Mouse (Mus musculus): ENCODE measurements around the gene Shd. TPM values are rescaled to one million over a fixed set of nuclear protein-coding genes. Genes with fewer than 3 reads are reported as not detected.

Gene Shd
- polyA plus RNA-seq, 1 experiment from 2014 or later: 0.18 TPM

- H3K27ac ChIP-seq (ENCODE audit: low read length): peak overlapping the region; percentile 64
- peak; percentile 89 for ATAC-seq (ENCODE audit: low read depth)
- WGBS (ENCODE audit: insufficient replicate concordance): 1% methylated on average over 62 of the region's 62 CpGs
Observed at GRCm38 (mm10) chr17:56009088-56009961, 39.1 kb downstream of the Shd start.

DNA sequence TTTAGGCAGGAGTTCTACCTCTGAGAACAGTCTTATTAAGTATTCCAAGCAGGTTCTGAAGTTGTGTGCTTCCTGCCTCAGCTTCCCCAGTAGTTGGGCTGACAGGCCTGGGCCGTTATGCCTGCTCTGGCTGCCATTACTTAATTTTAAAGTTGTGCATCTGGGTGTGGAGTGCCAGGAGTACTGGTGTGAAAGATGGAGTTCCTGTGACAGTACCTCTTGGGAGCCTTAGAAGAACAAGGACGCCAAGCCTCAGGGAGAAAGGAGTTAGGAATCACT, 39.6 kb downstream of the Shd start:
- no peaks in the 10 kb centered on the region for H3K9me3 ChIP-seq (replicated peaks; ENCODE audit: control insufficient read depth, low read length)
- ATAC-seq (ENCODE audit: low read depth): no peak
- peaks cover 26% of the 10 kb centered on the region for H3K4me1 ChIP-seq (ENCODE audit: control insufficient read depth, low read depth, low read length)
- H3K9ac ChIP-seq (ENCODE audit: low read depth, low read length): peak overlapping the region; percentile 72
- peak overlapping the region; percentile 87 for H3K4me2 ChIP-seq (ENCODE audit: low read depth, low read length)
- peak overlapping the region; percentile 79 for H3K4me3 ChIP-seq (ENCODE audit: low read depth, low read length)
- H3K36me3 ChIP-seq (ENCODE audit: control insufficient read depth, insufficient read depth): no peaks in the 10 kb centered on the region
- H3K27me3 ChIP-seq (ENCODE audit: control insufficient read depth, insufficient read depth, low read depth, low read length): no peaks in the 10 kb centered on the region; the same call in 1 of the 2 replicates
- no peak overlapping the region for H3K27ac ChIP-seq (ENCODE audit: low read length)
- 50% methylated on average over 2 of the region's 2 CpGs for WGBS (ENCODE audit: insufficient replicate concordance)

More at GRCm38 (mm10) chr17:56009088-56009961, 39.1 kb downstream of the Shd start:
- H3K36me3 ChIP-seq (ENCODE audit: control insufficient read depth, insufficient read depth): no peaks in the 10 kb centered on the region
- H3K4me3 ChIP-seq (ENCODE audit: low read depth, low read length): peak overlapping the region; percentile 79
- peak overlapping the region; percentile 72 for H3K9ac ChIP-seq (ENCODE audit: low read depth, low read length)
- H3K4me1 ChIP-seq (ENCODE audit: control insufficient read depth, low read depth, low read length): peaks cover 26% of the 10 kb centered on the region
- peak overlapping the region; percentile 87 for H3K4me2 ChIP-seq (ENCODE audit: low read depth, low read length)
- no peaks in the 10 kb centered on the region; the same call in 1 of the 2 replicates for H3K27me3 ChIP-seq (ENCODE audit: control insufficient read depth, insufficient read depth, low read depth, low read length)
- no peaks in the 10 kb centered on the region for H3K9me3 ChIP-seq (replicated peaks; ENCODE audit: control insufficient read depth, low read length)

GRCm38 (mm10) chr17:56010255-56010654, 40.0 kb downstream of the Shd start:
- H3K36me3 ChIP-seq (ENCODE audit: control insufficient read depth, insufficient read depth): no peaks in the 10 kb centered on the region
- H3K9ac ChIP-seq (ENCODE audit: low read depth, low read length): no peak overlapping the region
- H3K27me3 ChIP-seq (ENCODE audit: control insufficient read depth, insufficient read depth, low read depth, low read length): no peaks in the 10 kb centered on the region; the same call in 1 of the 2 replicates
- H3K4me3 ChIP-seq (ENCODE audit: low read depth, low read length): peak overlapping the region; percentile 79; the same call in 1 of the 2 replicates
- ATAC-seq (ENCODE audit: low read depth): no peak
- H3K4me2 ChIP-seq (ENCODE audit: low read depth, low read length): peak overlapping the region; percentile 87
- WGBS (ENCODE audit: insufficient replicate concordance): 57% methylated on average over 14 of the region's 14 CpGs
- no peaks in the 10 kb centered on the region for H3K9me3 ChIP-seq (replicated peaks; ENCODE audit: control insufficient read depth, low read length)
- peaks cover 26% of the 10 kb centered on the region for H3K4me1 ChIP-seq (ENCODE audit: control insufficient read depth, low read depth, low read length)
- no peak overlapping the region for H3K27ac ChIP-seq (ENCODE audit: low read length)

DNA sequence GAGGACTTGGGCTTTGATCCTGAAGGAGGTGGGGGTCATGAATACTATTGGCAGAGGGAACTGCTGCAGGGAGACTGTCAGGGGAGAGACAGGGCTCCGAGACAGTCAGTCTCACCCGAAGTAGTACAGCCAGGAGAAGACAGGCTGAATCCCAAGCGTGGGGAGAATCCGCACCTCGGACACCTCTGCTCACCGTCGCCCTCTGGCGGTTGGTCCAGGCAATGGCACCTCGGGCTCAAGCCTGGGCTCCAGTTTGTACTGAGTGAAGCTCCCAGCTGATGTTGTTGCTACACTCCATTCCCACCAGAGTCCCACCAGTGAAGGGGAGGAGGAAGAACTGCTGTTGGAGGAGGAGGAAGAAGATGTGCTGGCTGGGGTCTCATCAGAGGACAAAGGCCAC, 40.4 kb downstream of the Shd start:
- ATAC-seq (ENCODE audit: low read depth): no peak
- Histone ChIP-seq H3K9me3 (replicated peaks; ENCODE audit: control insufficient read depth, low read length) (no peaks in the 10 kb centered on the region), H3K4me1 (ENCODE audit: control insufficient read depth, low read depth, low read length) (peaks cover 26% of the 10 kb centered on the region), H3K27ac (ENCODE audit: low read length) (no peak overlapping the region), H3K27me3 (ENCODE audit: control insufficient read depth, insufficient read depth, low read depth, low read length) (no peaks in the 10 kb centered on the region; the same call in 1 of the 2 replicates), H3K9ac (ENCODE audit: low read depth, low read length) (no peak overlapping the region), H3K4me2 (ENCODE audit: low read depth, low read length) (no peak overlapping the region), H3K4me3 (ENCODE audit: low read depth, low read length) (no peak overlapping the region), H3K36me3 (ENCODE audit: control insufficient read depth, insufficient read depth) (peaks cover 2% of the 10 kb centered on the region; the same call in 1 of the 2 replicates)
- WGBS (ENCODE audit: insufficient replicate concordance): 5% methylated on average over 9 of the region's 9 CpGs

- no peak overlapping the region for H3K27ac ChIP-seq (ENCODE audit: low read length)
- no peaks in the 10 kb centered on the region; the same call in 1 of the 2 replicates for H3K27me3 ChIP-seq (ENCODE audit: control insufficient read depth, insufficient read depth, low read depth, low read length)
- no peaks in the 10 kb centered on the region for H3K9me3 ChIP-seq (replicated peaks; ENCODE audit: control insufficient read depth, low read length)
- peaks cover 9% of the 10 kb centered on the region; the same call in 1 of the 2 replicates for H3K36me3 ChIP-seq (ENCODE audit: control insufficient read depth, insufficient read depth)
- ATAC-seq (ENCODE audit: low read depth): no peak
- H3K4me3 ChIP-seq (ENCODE audit: low read depth, low read length): no peak overlapping the region
- peaks cover 26% of the 10 kb centered on the region for H3K4me1 ChIP-seq (ENCODE audit: control insufficient read depth, low read depth, low read length)
- 69% methylated on average over 7 of the region's 7 CpGs for WGBS (ENCODE audit: insufficient replicate concordance)
- H3K9ac ChIP-seq (ENCODE audit: low read depth, low read length): no peak overlapping the region
- no peak overlapping the region for H3K4me2 ChIP-seq (ENCODE audit: low read depth, low read length)
Observed at GRCm38 (mm10) chr17:56011441-56011840, 41.2 kb downstream of the Shd start.

DNA sequence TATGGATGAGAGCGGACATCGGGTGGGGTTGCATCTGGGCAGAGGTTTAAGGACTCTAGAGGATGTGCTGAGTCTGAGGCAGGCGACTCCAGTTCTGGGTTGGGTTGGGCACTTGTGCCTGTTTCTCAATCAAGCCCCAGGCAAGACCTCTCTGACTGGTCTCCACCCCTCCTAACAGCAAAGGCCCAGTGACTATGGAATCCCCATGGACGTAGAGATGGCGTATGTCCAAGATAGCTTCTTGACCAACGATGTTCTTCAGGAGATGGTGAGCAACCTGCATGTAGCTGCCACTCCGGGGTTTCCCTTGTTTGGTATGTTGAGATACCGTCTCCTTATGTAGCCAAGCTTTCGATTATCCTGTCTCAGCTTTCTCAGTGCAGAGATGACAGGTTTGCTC, 45.0 kb downstream of the Shd start:
- no peak for ATAC-seq (ENCODE audit: low read depth)
- H3K36me3 ChIP-seq (ENCODE audit: control insufficient read depth, insufficient read depth): peaks cover 33% of the 10 kb centered on the region
- H3K9ac ChIP-seq (ENCODE audit: low read depth, low read length): no peak overlapping the region
- no peak overlapping the region for H3K27ac ChIP-seq (ENCODE audit: low read length)
- H3K4me1 ChIP-seq (ENCODE audit: control insufficient read depth, low read depth, low read length): peaks cover 4% of the 10 kb centered on the region
- WGBS (ENCODE audit: insufficient replicate concordance): 86% methylated on average over 9 of the region's 9 CpGs
- H3K9me3 ChIP-seq (replicated peaks; ENCODE audit: control insufficient read depth, low read length): no peaks in the 10 kb centered on the region
- H3K27me3 ChIP-seq (ENCODE audit: control insufficient read depth, insufficient read depth, low read depth, low read length): no peaks in the 10 kb centered on the region; the same call in 1 of the 2 replicates
- H3K4me2 ChIP-seq (ENCODE audit: low read depth, low read length): no peak overlapping the region
- H3K4me3 ChIP-seq (ENCODE audit: low read depth, low read length): no peak overlapping the region

DNA sequence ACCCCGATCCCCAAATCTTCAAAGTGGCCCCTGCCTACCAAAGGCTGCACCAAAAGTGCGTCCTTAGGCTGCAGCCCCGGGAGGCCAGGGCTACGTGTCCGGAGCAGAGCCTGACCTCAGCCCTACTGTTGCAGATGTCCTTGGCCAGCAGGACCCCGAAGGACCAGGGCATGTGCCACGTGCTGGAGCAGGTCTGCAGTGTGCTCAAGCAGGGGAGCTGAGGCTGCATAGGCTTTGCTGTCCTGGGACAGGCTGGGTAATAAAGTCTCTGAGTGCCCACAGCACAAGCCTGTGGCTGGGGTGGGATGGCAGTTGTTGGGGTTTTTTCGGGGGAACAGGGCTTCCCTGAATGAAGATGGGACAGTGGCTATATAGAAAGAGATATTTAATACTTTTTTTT, 46.1 kb downstream of the Shd start:
- Histone ChIP-seq H3K27me3 (ENCODE audit: control insufficient read depth, insufficient read depth, low read depth, low read length) (no peaks in the 10 kb centered on the region), H3K9me3 (replicated peaks; ENCODE audit: control insufficient read depth, low read length) (no peaks in the 10 kb centered on the region), H3K4me2 (ENCODE audit: low read depth, low read length) (no peak overlapping the region), H3K36me3 (ENCODE audit: control insufficient read depth, insufficient read depth) (peaks cover 33% of the 10 kb centered on the region), H3K9ac (ENCODE audit: low read depth, low read length) (no peak overlapping the region), H3K27ac (ENCODE audit: low read length) (no peak overlapping the region), H3K4me1 (ENCODE audit: control insufficient read depth, low read depth, low read length) (no peaks in the 10 kb centered on the region), H3K4me3 (ENCODE audit: low read depth, low read length) (no peak overlapping the region)
- WGBS (ENCODE audit: insufficient replicate concordance): 79% methylated on average over 8 of the region's 8 CpGs
- no peak for ATAC-seq (ENCODE audit: low read depth)

- Histone ChIP-seq H3K27ac (ENCODE audit: low read length) (no peak overlapping the region), H3K4me3 (ENCODE audit: low read depth, low read length) (no peak overlapping the region), H3K36me3 (ENCODE audit: control insufficient read depth, insufficient read depth) (peaks cover 33% of the 10 kb centered on the region), H3K9me3 (replicated peaks; ENCODE audit: control insufficient read depth, low read length) (no peaks in the 10 kb centered on the region), H3K4me1 (ENCODE audit: control insufficient read depth, low read depth, low read length) (peaks cover 2% of the 10 kb centered on the region; the same call in 1 of the 2 replicates), H3K4me2 (ENCODE audit: low read depth, low read length) (no peak overlapping the region), H3K27me3 (ENCODE audit: control insufficient read depth, insufficient read depth, low read depth, low read length) (no peaks in the 10 kb centered on the region), H3K9ac (ENCODE audit: low read depth, low read length) (no peak overlapping the region)
- ATAC-seq (ENCODE audit: low read depth): no peak
- 78% methylated on average over 15 of the region's 15 CpGs for WGBS (ENCODE audit: insufficient replicate concordance)
Observed at GRCm38 (mm10) chr17:56016793-56017785, 46.8 kb downstream of the Shd start.
